Mouse (Mus musculus) heart, postnatal 0 days (tissue): ENCODE measurements around the gene Arhgap15. TPM values are rescaled to one million over a fixed set of nuclear protein-coding genes. Genes with fewer than 3 reads are reported as not detected.

Source experiments
- ATAC-seq: fragments of 200-750 bp; cut with Nextera tagmentation; 2 replicates; pipeline ENCODE4 v1.8.0; 2017; ENCODE audit warnings: low read depth, moderate number of reproducible peaks, moderate library complexity; ENCODE audit not compliant: insufficient read depth
- DNase-seq: peaks from one replicate; pipeline ENCODE4 v3.0.0-alpha.2; 2016; ENCODE audit warnings: low spot score
- H3K27ac ChIP-seq: fragments of 300-500 bp; sonication (generic); 2 replicates; pipeline ENCODE4 v1.5.1; 2014; ENCODE audit warnings: low read depth, mild to moderate bottlenecking
- H3K27me3 ChIP-seq: fragments of 300-500 bp; sonication (generic); 2 replicates; pipeline ENCODE4 v1.6.1; 2014; ENCODE audit warnings: low read length, mixed read lengths; ENCODE audit not compliant: control insufficient read depth, insufficient read depth
- H3K36me3 ChIP-seq: fragments of 300-500 bp; sonication (generic); replicated peaks from 2 replicates; pipeline ENCODE4 v1.6.1; 2014; ENCODE audit warnings: low read length, mixed read lengths; ENCODE audit not compliant: control insufficient read depth, insufficient read depth
- H3K4me1 ChIP-seq: fragments of 300-500 bp; sonication (generic); 2 replicates; pipeline ENCODE4 v1.6.1; 2014; ENCODE audit warnings: antibody characterized with exemption; ENCODE audit not compliant: control insufficient read depth, insufficient read depth
- H3K4me2 ChIP-seq: fragments of 300-500 bp; sonication (generic); 2 replicates; pipeline ENCODE4 v1.6.1; 2014; ENCODE audit warnings: low read depth, mild to moderate bottlenecking, low read length, moderate library complexity
- H3K4me3 ChIP-seq: fragments of 300-500 bp; sonication (generic); 2 replicates; pipeline ENCODE4 v1.5.1; 2014; ENCODE audit warnings: low read depth, low read length
- H3K9ac ChIP-seq: fragments of 300-500 bp; sonication (generic); replicated peaks from 2 replicates; pipeline ENCODE4 v1.6.1; 2014; ENCODE audit warnings: low read depth, low read length, mixed read lengths
- H3K9me3 ChIP-seq: fragments of 300-500 bp; sonication (generic); replicated peaks from 2 replicates; pipeline ENCODE4 v1.6.1; 2016; ENCODE audit warnings: low read length; ENCODE audit not compliant: control insufficient read depth
- CTCF ChIP-seq: IDR thresholded peaks from 2 replicates; pipeline ENCODE4 v1.5.1; 2016; ENCODE audit warnings: antibody characterized with exemption, control low read depth, low read depth
- EP300 ChIP-seq: IDR thresholded peaks from 2 replicates; pipeline ENCODE4 v1.6.1; 2016; ENCODE audit warnings: antibody characterized with exemption, low read depth
- WGBS: fragments of 180-500 bp; shearing (Covaris S2); extraction: QIAGEN DNeasy Blood & Tissue Kit; methylation state at CpG from one replicate; pipeline ENCODE4 v1.1.7; 2014; 5-methylcytosine and 5-hydroxymethylcytosine counted together
- polyA plus RNA-seq: library from polyadenylated mRNA; unstranded; fragments of >200 nt; fragmentation: Nextera tagmentation; extraction: Ambion mirVana; gene quantifications from 2 replicates; pipeline ENCODE4 v1.2.1, GENCODE M21; 2015
- total RNA-seq: library from RNA; depleted of rRNA; stranded (reverse); fragments of >200 nt; gene quantifications from 2 replicates; pipeline ENCODE4 v1.2.3, GENCODE M21; 2014; ENCODE audit warnings: low replicate concordance; rRNA removed

The Arhgap15 gene
- total RNA-seq: 1.7 and 2.2 TPM in 2 replicates
- polyA plus RNA-seq: 0.46 and 0.55 TPM in 2 replicates

- 67% methylated on average over 5 of the region's 5 CpGs for WGBS
- Histone ChIP-seq H3K4me3 (no peak within 1 kb of the TSS), H3K27ac (no peak within 1 kb of the TSS), H3K9ac (no peak within 1 kb of the TSS), H3K36me3 (no peaks in the 10 kb centered on the region), H3K27me3 (no peaks in the 10 kb centered on the region), H3K9me3 (no peaks in the 10 kb centered on the region), H3K4me1 (no peaks in the 10 kb centered on the region), H3K4me2 (peak within 1 kb of the TSS; percentile 31; the same call in 1 of the 2 replicates)
- no peak for DNase-seq
- TF ChIP-seq EP300 (no peak), CTCF (no peak)
- ATAC-seq: no peak
These were observed at the start of gene Arhgap15 for GRCm38 (mm10) chr2:43748287-43748983. Arhgap15 (plus strand) TSS chr2:43748824.

DNA sequence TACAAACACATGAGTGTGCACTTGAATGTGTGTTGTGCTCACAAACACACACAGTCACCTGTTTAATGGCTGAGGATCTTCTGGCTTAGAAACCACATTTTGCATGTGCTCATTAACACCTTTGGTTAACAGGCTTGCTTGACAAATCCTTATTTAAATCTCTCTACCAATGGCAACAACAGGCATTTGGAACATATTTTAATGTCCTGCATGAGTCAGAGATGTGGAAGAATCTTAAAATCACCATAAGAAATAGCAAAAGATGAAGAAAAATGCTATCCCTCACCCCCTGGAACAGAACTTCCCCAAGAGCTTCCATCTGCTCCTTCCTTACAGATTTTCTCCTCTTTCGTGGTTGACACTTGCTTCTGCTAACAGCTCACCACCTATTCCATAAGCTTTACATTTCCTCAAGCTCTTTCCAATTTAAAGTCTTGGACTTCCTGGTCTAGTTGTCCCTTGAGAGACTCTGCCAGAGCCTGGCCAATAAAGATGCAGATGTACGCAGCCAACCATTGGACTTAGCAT, 35.9 kb upstream of the Arhgap15 start:
- ATAC-seq (no peak), DNase-seq (no peak)
- WGBS: 79% methylated on average over 2 of the region's 2 CpGs
- H3K36me3 ChIP-seq: no peaks in the 10 kb centered on the region
- H3K27ac ChIP-seq: no peak overlapping the region
- no peak overlapping the region for H3K4me2 ChIP-seq
- TF ChIP-seq EP300 (no peak), CTCF (no peak)
- no peak overlapping the region for H3K9ac ChIP-seq
- H3K9me3 ChIP-seq: no peaks in the 10 kb centered on the region
- no peak overlapping the region for H3K4me3 ChIP-seq
- no peaks in the 10 kb centered on the region for H3K27me3 ChIP-seq
- H3K4me1 ChIP-seq: no peaks in the 10 kb centered on the region

GRCm38 (mm10) chr2:43722446-43723103, 26.0 kb upstream of the Arhgap15 start:
- no peak overlapping the region for H3K27ac ChIP-seq
- no peaks in the 10 kb centered on the region for H3K27me3 ChIP-seq
- no peaks in the 10 kb centered on the region for H3K4me1 ChIP-seq
- DNase-seq: peak; percentile 49
- WGBS: 15% methylated on average over 14 of the region's 14 CpGs
- ATAC-seq: no peak
- no peaks in the 10 kb centered on the region for H3K9me3 ChIP-seq
- no peak overlapping the region for H3K9ac ChIP-seq
- TF ChIP-seq CTCF: peak; percentile 80
- no peak for TF ChIP-seq EP300
- no peaks in the 10 kb centered on the region for H3K36me3 ChIP-seq
- peak overlapping the region; percentile 44 for H3K4me2 ChIP-seq
- no peak overlapping the region for H3K4me3 ChIP-seq

GRCm38 (mm10) chr2:43723104-43723541, 25.5 kb upstream of the Arhgap15 start:
- Histone ChIP-seq H3K27ac (no peak overlapping the region), H3K4me1 (no peaks in the 10 kb centered on the region), H3K9me3 (no peaks in the 10 kb centered on the region), H3K4me3 (no peak overlapping the region), H3K36me3 (no peaks in the 10 kb centered on the region), H3K9ac (no peak overlapping the region), H3K4me2 (peak overlapping the region; percentile 44), H3K27me3 (no peaks in the 10 kb centered on the region)
- 53% methylated on average over 7 of the region's 7 CpGs for whole genome bisulfite sequencing
- no peak for TF ChIP-seq EP300
- TF ChIP-seq CTCF: no peak
- DNase-seq (no peak), ATAC-seq (no peak)

GRCm38 (mm10) chr2:43727181-43727580, 21.4 kb upstream of the Arhgap15 start:
- H3K27ac ChIP-seq: no peak overlapping the region
- H3K27me3 ChIP-seq: no peaks in the 10 kb centered on the region
- no peaks in the 10 kb centered on the region for H3K36me3 ChIP-seq
- no peaks in the 10 kb centered on the region for H3K9me3 ChIP-seq
- H3K4me1 ChIP-seq: no peaks in the 10 kb centered on the region
- H3K9ac ChIP-seq: no peak overlapping the region
- H3K4me3 ChIP-seq: no peak overlapping the region
- WGBS: 57% methylated on average over 5 of the region's 5 CpGs
- TF ChIP-seq CTCF (no peak), EP300 (no peak)
- ATAC-seq (no peak), DNase-seq (no peak)
- H3K4me2 ChIP-seq: no peak overlapping the region; the same call in 1 of the 2 replicates
